Comparison of ENCODE assay signal across 8 mouse cellular contexts in genomic region chr6:92940191-92941131, GRCm38 (mm10). TPM values are rescaled to one million over a fixed set of nuclear protein-coding genes. Genes with fewer than 3 reads are reported as not detected.
A peak's percentile ranks its signal among the peaks of the same experiment; 100 is the strongest.
DNase-seq lines count a peak whose midpoint lies in the region; ATAC-seq and TF ChIP-seq lines count a peak whose summit lies in the region.

No protein-coding gene starts in this region.

- H3K27ac ChIP-seq in ES-E14 (ENCODE audit: insufficient read depth, low read depth, low read length, poor library complexity, severe bottlenecking), result no peak overlapping the region
- no peak overlapping the region for H3K27ac ChIP-seq in hindbrain, postnatal 0 days
- peak overlapping the region; percentile 56 for H3K27ac ChIP-seq in limb, embryonic 12.5 days
- no peak overlapping the region for H3K27ac ChIP-seq in midbrain, embryonic 16.5 days (ENCODE audit: low read length)

- no peaks in the 10 kb centered on the region for H3K36me3 ChIP-seq in ES-E14 (ENCODE audit: control insufficient read depth, insufficient read depth, low read length, poor library complexity, severe bottlenecking)
- H3K36me3 ChIP-seq in hindbrain, postnatal 0 days (ENCODE audit: insufficient read depth, low read length), result no peaks in the 10 kb centered on the region
- peaks cover 20% of the 10 kb centered on the region for H3K36me3 ChIP-seq in limb, embryonic 12.5 days
- no peaks in the 10 kb centered on the region for H3K36me3 ChIP-seq in midbrain, embryonic 16.5 days (ENCODE audit: control insufficient read depth, insufficient read depth, low read length)

- peaks cover 0 to 5% of the 10 kb centered on the region in 2 experiments; a peak in 1 of 4 replicates for H3K4me1 ChIP-seq in ES-E14 (ENCODE audit: control insufficient read depth in 2 of 2, insufficient read depth in 2 of 2, low read length in 2 of 2, poor library complexity in 1 of 2)
- peaks cover 9% of the 10 kb centered on the region for H3K4me1 ChIP-seq in hindbrain, postnatal 0 days (ENCODE audit: insufficient read depth, low read length)
- peaks cover 18% of the 10 kb centered on the region for H3K4me1 ChIP-seq in limb, embryonic 12.5 days (replicated peaks)
- peaks cover 29% of the 10 kb centered on the region for H3K4me1 ChIP-seq in midbrain, embryonic 16.5 days (ENCODE audit: control insufficient read depth, insufficient read depth, low read length)

- H3K4me2 ChIP-seq in hindbrain, postnatal 0 days (ENCODE audit: low read depth, low read length), result peak overlapping the region; percentile 94
- H3K4me2 ChIP-seq in limb, embryonic 12.5 days, result peak overlapping the region; percentile 85
- peak overlapping the region; percentile 87 for H3K4me2 ChIP-seq in midbrain, embryonic 16.5 days (ENCODE audit: low read length)

- ATAC-seq in hindbrain, postnatal 0 days, result no peak
- peak; percentile 30 for ATAC-seq in limb, embryonic 12.5 days (ENCODE audit: insufficient number of reproducible peaks, insufficient read depth, low FRiP score, low TSS enrichment, low read depth)
- ATAC-seq in midbrain, embryonic 16.5 days, result peak; percentile 46; the same call in 1 of the 2 replicates
- no peak for ATAC-seq in erythroid progenitor cell, adult 5-6 weeks (replicated peaks; ENCODE audit: low FRiP score, poor library complexity, severe bottlenecking)

- 3% methylated on average over 37 of the region's 37 CpGs for WGBS in hindbrain, postnatal 0 days
- WGBS in limb, embryonic 12.5 days, result 1% methylated on average over 37 of the region's 37 CpGs
- WGBS in midbrain, embryonic 16.5 days, result 2% methylated on average over 37 of the region's 37 CpGs

- H3K9ac ChIP-seq in ES-E14 (ENCODE audit: insufficient read depth, low read depth, low read length, poor library complexity, severe bottlenecking), result peak overlapping the region; percentile 26; the same call in 1 of the 2 replicates
- H3K9ac ChIP-seq in hindbrain, postnatal 0 days (replicated peaks; ENCODE audit: low read length), result peak overlapping the region; percentile 14; the same call in 1 of the 2 replicates
- peak overlapping the region; percentile 42 for H3K9ac ChIP-seq in limb, embryonic 12.5 days (replicated peaks)
- peak overlapping the region; percentile 49; the same call in 1 of the 2 replicates for H3K9ac ChIP-seq in midbrain, embryonic 16.5 days (ENCODE audit: low read depth, low read length)

- in situ Hi-C loops in ES-E14 (cut with MboI; ENCODE audit: low sequenced_read_pairs in 2 of 2, unreplicated experiment in 2 of 2), result no loop called here

- DNase-seq in ES-E14 (ENCODE audit: low read depth, low spot score), result peak; percentile 12
- DNase-seq in adrenal gland, postnatal 14 days, result peak; percentile 70
- DNase-seq in gastrocnemius, adult 8-10 months (ENCODE audit: low spot score in 2 of 2), result peak; percentile 12 to 30
- peak; percentile 31 for DNase-seq in hindbrain, postnatal 0 days (ENCODE audit: low spot score)
- DNase-seq in T-cell, adult 2 months (ENCODE audit: low spot score), result no peak

- no peaks in the 10 kb centered on the region for H3K9me3 ChIP-seq in ES-E14 (ENCODE audit: control insufficient read depth, insufficient read depth, low read depth, low read length)
- H3K9me3 ChIP-seq in hindbrain, postnatal 0 days (ENCODE audit: low read length), result no peaks in the 10 kb centered on the region
- no peaks in the 10 kb centered on the region for H3K9me3 ChIP-seq in limb, embryonic 12.5 days
- no peaks in the 10 kb centered on the region for H3K9me3 ChIP-seq in midbrain, embryonic 16.5 days (replicated peaks; ENCODE audit: control insufficient read depth, low read length, poor library complexity, severe bottlenecking)

- peaks cover 18% of the 10 kb centered on the region for H3K27me3 ChIP-seq in hindbrain, postnatal 0 days (ENCODE audit: insufficient read depth, low read length)
- peaks cover 16% of the 10 kb centered on the region for H3K27me3 ChIP-seq in limb, embryonic 12.5 days
- peaks cover 37% of the 10 kb centered on the region for H3K27me3 ChIP-seq in midbrain, embryonic 16.5 days (ENCODE audit: control insufficient read depth, insufficient read depth, low read depth, low read length)

- TF ChIP-seq CTCF in hindbrain, postnatal 0 days (IDR thresholded peaks at IDR 0.05; ENCODE audit: low read depth), result no peak

- peak overlapping the region; percentile 51 to 82 for H3K4me3 ChIP-seq in ES-E14 (ENCODE audit: insufficient read depth in 1 of 2, low read depth in 1 of 2, low read length in 2 of 2, poor library complexity in 1 of 2, severe bottlenecking in 1 of 2)
- H3K4me3 ChIP-seq in hindbrain, postnatal 0 days (ENCODE audit: low read length), result peak overlapping the region; percentile 53
- H3K4me3 ChIP-seq in limb, embryonic 12.5 days (replicated peaks), result peak overlapping the region; percentile 68
- H3K4me3 ChIP-seq in midbrain, embryonic 16.5 days (ENCODE audit: low read depth, low read length), result peak overlapping the region; percentile 52

TF ChIP-seq in ES-E14, 5 proteins besides CTCF, POLR2A, EP300 and RAD21:
- no peak for TF ChIP-seq HCFC1 (IDR thresholded peaks at IDR 0.05; ENCODE audit: borderline replicate concordance, insufficient read depth, low read length)
- TF ChIP-seq ZC3H11A (IDR thresholded peaks at IDR 0.05; ENCODE audit: borderline replicate concordance, low read depth, low read length), result no peak
- TF ChIP-seq ZNF384 (IDR thresholded peaks at IDR 0.05; ENCODE audit: low read depth, low read length), result no peak
- TF ChIP-seq MAFK (IDR thresholded peaks at IDR 0.05; ENCODE audit: insufficient read depth, low read depth, low read length), result no peak
- no peak for TF ChIP-seq CHD2 (IDR thresholded peaks at IDR 0.05; ENCODE audit: low read depth, low read length)

RNA-seq across cellular contexts. Expression of gene Adamts9, which starts 2.8 kb away (rescaled TPM):
- 19.1 and 21.2 TPM in 2 replicates for total RNA-seq in ES-E14 (2012; rRNA removed)
- 56.5 and 65.8 TPM in 2 replicates for total RNA-seq in adrenal gland, postnatal 14 days (2021)
- 1 to 10 TPM; 1.5 to 3.0 (median 2.1) TPM for total RNA-seq in gastrocnemius, adult 8-10 months (2022)
- 7.6 and 9.2 TPM in 2 replicates for total RNA-seq in hindbrain, postnatal 0 days (2014; rRNA removed)
- polyA plus RNA-seq in hindbrain, postnatal 0 days (2015; fragmentation: Nextera tagmentation; extraction: Ambion mirVana), result 1.5 and 1.7 TPM in 2 replicates
- polyA plus RNA-seq in limb, embryonic 12.5 days (2016; fragmentation: Nextera tagmentation; extraction: Ambion mirVana), result 5.9 and 6.2 TPM in 2 replicates
- polyA plus RNA-seq in midbrain, embryonic 16.5 days (2015; fragmentation: Nextera tagmentation; extraction: Ambion mirVana), result 1.0 and 1.3 TPM in 2 replicates
- total RNA-seq in erythroid progenitor cell, adult 5-6 weeks (2015; ENCODE audit: low replicate concordance), result not detected in 2 replicates
- 0.26 TPM in 1 of 2 replicates, not detected in the other for total RNA-seq in erythroid progenitor cell, adult 5-6 weeks (2017; ENCODE audit: low replicate concordance)

Comparison
In these comparisons a context has a peak if more than half of its experiments do, and no peak if none do; other contexts are left out.
1. ATAC-seq: peak in limb, embryonic 12.5 days (single experiment) and midbrain, embryonic 16.5 days (single experiment); none in hindbrain, postnatal 0 days (single experiment) and erythroid progenitor cell, adult 5-6 weeks (single experiment).
2. Peak in every context shown above with its lines, with median percentiles within 50 percentile points of each other: H3K4me3 ChIP-seq, H3K9ac ChIP-seq and H3K4me2 ChIP-seq.